Mouse (Mus musculus) liver, embryonic 13.5 days (tissue): ENCODE results near the gene Tmem234. TPM values are rescaled to one million over a fixed set of nuclear protein-coding genes. Genes with fewer than 3 reads are reported as not detected.
A peak's percentile ranks its signal among the peaks of the same experiment; 100 is the strongest.

Experiments used
- ATAC-seq: fragments of 200-750 bp; cut with Nextera tagmentation; 2 replicates; pipeline ENCODE4 v1.8.0; 2017; ENCODE audit warnings: low read depth, mild to moderate bottlenecking, moderate number of reproducible peaks, moderate library complexity
- DNase-seq: peaks from one replicate; pipeline ENCODE4 v3.0.0; 2022
- H3K27ac ChIP-seq: fragments of 300-500 bp; sonication (generic); 2 replicates; pipeline ENCODE4 v1.5.1; 2015; ENCODE audit warnings: moderate library complexity, mild to moderate bottlenecking, inconsistent platforms
- H3K27me3 ChIP-seq: fragments of 300-500 bp; sonication (generic); 2 replicates; pipeline ENCODE4 v1.6.1; 2015; ENCODE audit warnings: mild to moderate bottlenecking, inconsistent platforms
- H3K36me3 ChIP-seq: fragments of 300-500 bp; sonication (generic); 2 replicates; pipeline ENCODE4 v1.6.1; 2015; ENCODE audit warnings: mild to moderate bottlenecking, inconsistent platforms
- H3K4me1 ChIP-seq: fragments of 300-500 bp; sonication (generic); replicated peaks from 2 replicates; pipeline ENCODE4 v1.6.1; 2015; ENCODE audit warnings: inconsistent platforms
- H3K4me2 ChIP-seq: fragments of 300-500 bp; sonication (generic); 2 replicates; pipeline ENCODE4 v1.6.1; 2015; ENCODE audit warnings: inconsistent platforms, mild to moderate bottlenecking, moderate library complexity
- H3K4me3 ChIP-seq: fragments of 300-500 bp; sonication (generic); replicated peaks from 2 replicates; pipeline ENCODE4 v1.5.1; 2015; ENCODE audit warnings: mild to moderate bottlenecking, inconsistent platforms
- H3K9ac ChIP-seq: fragments of 300-500 bp; sonication (generic); 2 replicates; pipeline ENCODE4 v1.6.1; 2015; ENCODE audit warnings: mild to moderate bottlenecking, inconsistent platforms
- H3K9me3 ChIP-seq: fragments of 300-500 bp; sonication (generic); replicated peaks from 2 replicates; pipeline ENCODE4 v1.6.1; 2016; ENCODE audit warnings: inconsistent platforms
- WGBS: fragments of 180-500 bp; shearing (Covaris S2); methylation state at CpG from one replicate; pipeline ENCODE4 v1.1.7; 2015; ENCODE audit not compliant: insufficient replicate concordance; 5-methylcytosine and 5-hydroxymethylcytosine counted together
- polyA plus RNA-seq: library from polyadenylated mRNA; unstranded; fragments of >200 nt; fragmentation: Nextera tagmentation; extraction: Ambion mirVana; gene quantifications from 2 replicates; pipeline ENCODE4 v1.2.1, GENCODE M21; 2015

Gene Tmem234
- polyA plus RNA-seq, 1 experiment from 2014 or later, result 153 TPM

DNA sequence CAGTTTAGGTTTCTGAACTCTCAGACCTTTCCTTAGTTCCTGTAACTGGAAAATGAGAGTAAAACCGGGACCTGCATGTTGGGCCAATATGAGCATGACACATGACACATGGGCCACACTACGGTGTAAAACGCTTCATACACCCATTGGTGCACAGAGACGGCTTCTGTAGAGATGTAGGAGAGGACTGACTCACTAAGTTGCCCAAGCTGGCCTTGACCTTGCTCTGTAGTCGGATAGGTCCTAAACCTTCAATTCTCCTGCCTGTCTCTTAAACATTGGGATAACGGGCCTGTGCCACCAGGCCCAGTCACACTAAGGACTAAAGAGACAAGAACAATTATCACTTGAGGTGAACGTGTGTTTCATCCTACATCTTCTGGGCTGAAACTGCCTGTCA lies 32.1 kb upstream of the Tmem234 start:
- H3K36me3 ChIP-seq, result no peaks in the 10 kb centered on the region
- no peak overlapping the region for H3K9ac ChIP-seq
- ATAC-seq (no peak), DNase-seq (no peak)
- WGBS, result 81% methylated on average over 7 of the region's 7 CpGs
- H3K27me3 ChIP-seq, result 0 out of 2 replicates have a peak, but pooled peaks cover 6% of the 10 kb centered on the region
- H3K4me3 ChIP-seq, result no peak overlapping the region
- H3K27ac ChIP-seq, result no peak overlapping the region
- no peak overlapping the region for H3K4me2 ChIP-seq
- H3K9me3 ChIP-seq, result no peaks in the 10 kb centered on the region
- H3K4me1 ChIP-seq, result peaks cover 3% of the 10 kb centered on the region; the same call in 1 of the 2 replicates

DNA sequence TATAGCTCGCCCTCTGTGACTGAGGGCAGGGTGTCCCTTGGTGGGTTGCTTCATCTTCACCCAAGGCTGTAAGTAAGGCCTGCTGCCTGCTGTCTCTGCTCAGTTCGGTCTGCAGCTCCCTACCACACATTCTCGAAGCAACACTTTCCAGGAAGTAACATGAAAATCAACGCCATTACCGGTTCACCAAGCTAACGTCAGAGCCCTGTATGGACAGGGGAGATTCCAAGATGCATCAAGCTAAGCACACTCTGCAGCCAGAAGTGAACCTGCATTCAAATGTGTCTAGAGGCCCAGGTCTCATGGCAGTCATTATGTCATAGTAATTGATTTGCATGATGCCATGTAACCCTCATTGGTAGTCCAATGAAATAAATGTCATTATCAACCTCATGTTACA lies 30.4 kb upstream of the Tmem234 start:
- no peak overlapping the region for H3K4me2 ChIP-seq
- peaks cover 2% of the 10 kb centered on the region for H3K4me1 ChIP-seq
- no peak for DNase-seq
- H3K27ac ChIP-seq, result no peak overlapping the region
- WGBS, result 71% methylated on average over 6 of the region's 6 CpGs
- H3K27me3 ChIP-seq, result peaks cover 9% of the 10 kb centered on the region; the same call in 1 of the 2 replicates
- H3K9me3 ChIP-seq, result no peaks in the 10 kb centered on the region
- H3K9ac ChIP-seq, result no peak overlapping the region
- H3K36me3 ChIP-seq, result no peaks in the 10 kb centered on the region
- H3K4me3 ChIP-seq, result no peak overlapping the region
- ATAC-seq, result no peak

DNA sequence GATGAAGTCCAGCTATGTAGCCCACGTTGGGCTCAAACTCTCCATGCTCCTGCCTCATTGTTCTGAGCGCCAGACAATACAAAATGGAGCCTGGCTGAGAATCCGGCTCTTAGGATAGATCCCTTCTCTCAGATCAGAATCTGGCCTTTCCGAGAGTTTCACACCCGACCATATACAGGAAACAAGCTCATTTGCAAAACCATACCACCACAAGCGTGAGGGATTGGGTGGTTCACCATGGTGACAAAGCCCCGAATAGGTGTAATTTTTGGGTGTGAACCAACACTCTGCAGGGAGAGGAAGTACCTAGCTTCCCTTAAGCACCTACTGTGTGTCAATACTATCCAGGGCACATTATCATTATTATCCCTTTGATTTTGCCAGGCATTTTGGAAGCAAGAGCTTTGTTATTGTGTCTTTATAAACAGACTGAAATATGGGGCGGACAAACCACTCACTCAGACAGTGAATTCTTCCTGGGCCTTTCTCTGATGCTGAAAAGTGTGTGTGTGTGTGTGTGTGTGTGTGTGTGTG lies 28.9 kb upstream of the Tmem234 start:
- H3K4me2 ChIP-seq, result no peak overlapping the region
- WGBS, result 63% methylated on average over 8 of the region's 8 CpGs
- peaks cover 5% of the 10 kb centered on the region for H3K4me1 ChIP-seq
- no peak overlapping the region for H3K4me3 ChIP-seq
- peaks cover 15% of the 10 kb centered on the region; the same call in 1 of the 2 replicates for H3K27me3 ChIP-seq
- DNase-seq (no peak), ATAC-seq (no peak)
- H3K9ac ChIP-seq, result no peak overlapping the region
- H3K27ac ChIP-seq, result no peak overlapping the region
- H3K9me3 ChIP-seq, result no peaks in the 10 kb centered on the region
- H3K36me3 ChIP-seq, result no peaks in the 10 kb centered on the region

- WGBS, result 64% methylated on average over 13 of the region's 13 CpGs
- H3K9ac ChIP-seq, result no peak overlapping the region
- H3K27me3 ChIP-seq, result peaks cover 20% of the 10 kb centered on the region; the same call in 1 of the 2 replicates
- H3K9me3 ChIP-seq, result no peaks in the 10 kb centered on the region
- H3K36me3 ChIP-seq, result no peaks in the 10 kb centered on the region
- 0 out of 2 replicates have a peak, but pooled peaks have one; percentile 31 for ATAC-seq
- no peak overlapping the region for H3K27ac ChIP-seq
- DNase-seq, result no peak
- peaks cover 9% of the 10 kb centered on the region for H3K4me1 ChIP-seq
- H3K4me3 ChIP-seq, result no peak overlapping the region
- no peak overlapping the region for H3K4me2 ChIP-seq
Measured at GRCm38 (mm10) chr4:129572236-129573092, 28.0 kb upstream of the Tmem234 start.

- H3K27me3 ChIP-seq, result peaks cover 23% of the 10 kb centered on the region; the same call in 1 of the 2 replicates
- 96% methylated on average over 4 of the region's 4 CpGs for WGBS
Measured at GRCm38 (mm10) chr4:129573093-129573370, 27.4 kb upstream of the Tmem234 start.

DNA sequence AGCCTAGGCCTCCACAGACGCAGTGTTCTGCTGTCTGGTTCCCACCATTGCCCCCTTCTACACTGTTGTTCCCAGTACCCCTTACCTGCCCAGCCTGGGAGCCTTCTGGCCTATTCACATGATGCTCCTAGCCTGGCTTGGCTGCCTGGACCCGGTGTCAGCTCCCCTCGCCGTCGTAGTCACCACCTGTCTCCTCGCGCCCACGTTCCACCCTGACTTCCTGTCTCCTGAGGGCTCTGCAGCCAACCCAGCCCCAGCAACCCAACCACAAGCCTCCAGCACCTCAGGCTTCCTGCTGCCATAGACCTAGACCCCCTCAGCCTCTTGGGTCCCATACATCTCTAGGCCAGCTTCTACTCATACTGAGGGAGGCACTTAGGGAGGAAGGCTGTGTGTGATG lies 27.0 kb upstream of the Tmem234 start, which contains the start of gene Lck:
Gene Lck, minus strand, starts transcription at position 212 of the 400 bp plus-strand sequence.
- H3K9ac ChIP-seq, result no peak within 1 kb of the TSS
- H3K36me3 ChIP-seq, result no peaks in the 10 kb centered on the region
- H3K9me3 ChIP-seq, result no peaks in the 10 kb centered on the region
- 46% methylated on average over 8 of the region's 8 CpGs for WGBS
- peaks cover 9% of the 10 kb centered on the region for H3K4me1 ChIP-seq
- ATAC-seq, result no peak
- DNase-seq, result no peak
- H3K27me3 ChIP-seq, result peaks cover 27% of the 10 kb centered on the region; the same call in 1 of the 2 replicates
- peak within 1 kb of the TSS; percentile 23; the same call in 1 of the 2 replicates for H3K27ac ChIP-seq
- no peak within 1 kb of the TSS for H3K4me3 ChIP-seq
- H3K4me2 ChIP-seq, result no peak within 1 kb of the TSS

More at GRCm38 (mm10) chr4:129573093-129573370, 27.4 kb upstream of the Tmem234 start:
- DNase-seq, result no peak
- Histone ChIP-seq H3K36me3 (no peaks in the 10 kb centered on the region), H3K9me3 (no peaks in the 10 kb centered on the region), H3K4me1 (peaks cover 9% of the 10 kb centered on the region), H3K4me3 (no peak overlapping the region), H3K27ac (peak overlapping the region; percentile 23; the same call in 1 of the 2 replicates), H3K9ac (no peak overlapping the region), H3K4me2 (no peak overlapping the region)
- no peak for ATAC-seq

- no peak overlapping the region for H3K9ac ChIP-seq
- no peak for DNase-seq
- ATAC-seq, result no peak
- no peak overlapping the region for H3K27ac ChIP-seq
- WGBS, result 27% methylated on average over 7 of the region's 8 CpGs
- peaks cover 30% of the 10 kb centered on the region; the same call in 1 of the 2 replicates for H3K27me3 ChIP-seq
- H3K4me2 ChIP-seq, result no peak overlapping the region
- peaks cover 9% of the 10 kb centered on the region for H3K4me1 ChIP-seq
- H3K9me3 ChIP-seq, result no peaks in the 10 kb centered on the region
- H3K4me3 ChIP-seq, result no peak overlapping the region
- H3K36me3 ChIP-seq, result no peaks in the 10 kb centered on the region
Measured at GRCm38 (mm10) chr4:129575171-129575844, 25.2 kb upstream of the Tmem234 start.

- WGBS, result 35% methylated on average over 21 of the region's 21 CpGs
- DNase-seq (peak; percentile 50), ATAC-seq (no peak)
- H3K9me3 ChIP-seq, result no peaks in the 10 kb centered on the region
- H3K4me3 ChIP-seq, result no peak overlapping the region
- H3K4me2 ChIP-seq, result peak overlapping the region; percentile 26; the same call in 1 of the 2 replicates
- H3K9ac ChIP-seq, result 0 out of 2 replicates have a peak overlapping the region, but pooled peaks have one; percentile 37
- peaks cover 9% of the 10 kb centered on the region for H3K4me1 ChIP-seq
- no peak overlapping the region; the same call in 1 of the 2 replicates for H3K27ac ChIP-seq
- peaks cover 30% of the 10 kb centered on the region; the same call in 1 of the 2 replicates for H3K27me3 ChIP-seq
- no peaks in the 10 kb centered on the region for H3K36me3 ChIP-seq
Measured at GRCm38 (mm10) chr4:129576863-129577491, 23.5 kb upstream of the Tmem234 start.

DNA sequence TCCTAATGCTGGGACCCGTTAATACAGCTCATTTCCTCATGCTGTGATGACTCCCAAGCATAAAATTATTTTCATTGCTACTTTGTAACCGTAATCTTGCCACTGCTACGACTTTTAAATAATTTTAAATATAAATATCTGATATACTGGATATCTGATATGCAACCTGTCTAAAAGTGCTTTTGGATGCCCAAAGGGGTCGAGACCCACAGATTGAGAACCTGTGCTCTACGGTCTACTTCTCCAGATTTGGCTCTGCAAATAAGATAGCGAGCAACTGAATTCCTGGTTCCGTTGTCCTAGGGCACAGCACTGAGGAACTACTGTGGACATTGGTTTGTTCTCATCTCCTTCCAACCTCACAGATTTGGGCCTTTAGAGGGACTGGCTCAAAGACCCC lies 22.8 kb upstream of the Tmem234 start:
- H3K4me2 ChIP-seq, result no peak overlapping the region
- H3K9ac ChIP-seq, result no peak overlapping the region
- H3K4me3 ChIP-seq, result peak overlapping the region; percentile 16

GRCm38 (mm10) chr4:129578466-129578865 lies 22.0 kb upstream of the Tmem234 start, which contains the start of gene Fam167b:
Gene Fam167b (minus strand): TSS chr4:129578549.
- WGBS, result 62% methylated on average over 5 of the region's 5 CpGs
- Histone ChIP-seq H3K9me3 (no peaks in the 10 kb centered on the region), H3K4me3 (peak within 1 kb of the TSS; percentile 16), H3K27me3 (peaks cover 23% of the 10 kb centered on the region; the same call in 1 of the 2 replicates), H3K27ac (no peak within 1 kb of the TSS), H3K4me1 (peaks cover 9% of the 10 kb centered on the region), H3K36me3 (no peaks in the 10 kb centered on the region), H3K4me2 (peak within 1 kb of the TSS; percentile 26; the same call in 1 of the 2 replicates), H3K9ac (no peak within 1 kb of the TSS)
- DNase-seq (no peak), ATAC-seq (no peak)

More for the DNA sequence above, 22.8 kb upstream of the Tmem234 start:
- ATAC-seq (no peak), DNase-seq (no peak)
- Histone ChIP-seq H3K9me3 (no peaks in the 10 kb centered on the region), H3K36me3 (no peaks in the 10 kb centered on the region), H3K27ac (no peak overlapping the region), H3K27me3 (peaks cover 30% of the 10 kb centered on the region; the same call in 1 of the 2 replicates), H3K4me1 (peaks cover 9% of the 10 kb centered on the region)
- WGBS, result 67% methylated on average over 7 of the region's 7 CpGs
